Mouse (Mus musculus): ENCODE measurements around the gene H2al1d.
"Not testable (repeated sequence)": the region's sequence is repeated elsewhere in the genome, so short reads cannot be mapped to it uniquely, and the experiment has no call there.

H2al1d gene

DNA sequence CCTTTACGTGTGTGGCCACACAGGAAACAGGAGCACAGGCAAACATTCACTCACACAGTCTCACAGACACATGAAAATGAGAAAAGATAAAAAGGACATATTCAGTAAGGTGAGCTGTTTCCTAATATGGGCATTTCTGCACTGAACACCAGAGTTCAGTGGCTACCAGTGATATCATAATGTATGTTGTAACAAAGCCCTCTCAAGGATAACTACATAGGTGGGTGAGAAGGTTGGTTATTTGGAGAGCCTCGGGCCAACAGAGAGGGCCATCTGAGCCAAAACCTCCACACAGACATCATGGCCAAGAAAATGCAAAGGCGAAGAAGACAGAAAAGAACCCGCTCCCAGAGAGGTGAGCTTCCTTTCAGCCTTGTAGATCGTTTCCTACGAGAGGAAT, at the start of gene H2al1d:
H2al1d (plus strand) TSS at position 301 of the 400 bp plus-strand sequence.
- DNase-seq: not testable (repeated sequence)

GRCm38 (mm10) chrX:11264918-11265317, 43.7 kb upstream of the H2al1d start:
- no peak for DNase-seq

- DNase-seq: peak; percentile 55
These were observed 40.8 kb upstream of the H2al1d start for GRCm38 (mm10) chrX:11267791-11268190.

DNA sequence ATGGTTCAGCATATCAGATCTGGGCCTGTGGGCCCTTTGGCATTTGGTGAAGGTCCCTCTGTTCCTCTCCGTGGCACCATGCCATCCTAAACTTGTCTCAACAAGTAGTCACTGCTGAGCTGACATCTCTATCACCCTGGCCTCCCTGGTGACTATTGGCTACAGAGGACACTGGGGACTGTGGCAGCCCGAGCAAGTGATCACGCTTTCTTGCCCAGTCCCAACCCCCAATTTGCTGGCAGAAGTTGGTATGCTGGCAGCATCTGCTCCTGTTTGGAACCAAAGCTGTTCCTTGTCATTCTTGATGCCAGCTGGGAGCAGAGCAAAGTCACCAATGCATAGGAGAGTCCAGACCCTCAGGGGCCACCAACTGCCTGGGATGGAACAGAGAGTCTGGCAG, 39.5 kb upstream of the H2al1d start:
- DNase-seq: no peak

DNA sequence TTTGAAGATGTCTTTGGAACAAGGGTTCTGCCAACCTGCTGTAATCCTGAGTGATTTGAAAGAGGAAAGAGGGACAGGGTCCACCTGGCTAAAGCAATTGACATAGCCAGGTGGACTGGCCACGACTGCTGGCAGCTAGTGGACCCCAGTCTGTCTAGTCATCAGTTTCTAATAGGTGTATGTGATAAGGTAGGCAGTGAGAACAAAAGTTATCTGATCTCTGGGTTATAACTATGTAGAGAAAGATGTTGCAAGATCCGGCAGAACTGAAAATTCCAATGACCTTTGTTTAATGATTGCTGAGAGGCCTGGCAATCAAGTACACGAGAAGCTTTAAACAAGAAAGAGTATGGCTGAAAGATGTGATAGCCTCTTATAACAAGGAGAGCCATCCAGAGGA, 35.4 kb upstream of the H2al1d start:
- no peak for DNase-seq

DNA sequence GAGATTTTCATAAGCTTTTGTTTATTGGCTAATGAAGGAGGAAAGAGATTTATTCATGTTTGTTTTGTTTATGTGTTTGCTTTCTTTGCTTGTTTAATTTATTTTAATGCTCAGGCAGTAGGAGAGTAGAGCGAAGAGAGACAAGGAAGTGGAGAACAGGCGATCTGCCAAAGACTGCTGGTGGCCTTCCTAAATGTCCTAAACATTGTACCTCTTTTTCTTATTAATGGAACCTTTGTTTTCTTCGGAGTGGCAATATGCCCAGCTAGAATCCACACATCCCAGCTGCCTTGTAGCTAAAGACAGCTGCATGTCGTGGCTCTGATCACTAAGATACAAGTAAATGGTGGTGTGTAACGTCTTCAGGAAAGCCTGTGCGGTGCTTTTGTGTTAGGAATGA, 31.5 kb upstream of the H2al1d start:
- no peak for DNase-seq

DNA sequence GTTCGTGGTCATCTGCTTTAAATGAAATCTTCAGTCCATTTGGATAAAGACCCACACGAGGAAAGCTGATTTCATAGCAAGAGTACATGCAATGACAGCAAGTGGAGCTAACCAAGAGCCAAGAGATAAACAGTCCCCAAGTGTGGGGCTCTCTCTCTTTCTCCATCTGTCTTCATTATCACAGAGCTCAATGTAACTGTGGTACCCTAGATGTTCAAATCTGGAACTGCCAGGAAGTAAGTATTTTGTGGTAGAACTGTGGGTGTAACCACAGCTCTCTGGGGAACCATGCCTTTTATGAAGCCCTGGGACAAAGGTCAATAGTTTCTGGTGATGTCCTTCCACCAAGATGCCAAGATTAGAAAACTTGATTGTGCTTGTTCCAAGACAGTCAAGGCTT, 27.9 kb upstream of the H2al1d start:
- DNase-seq: no peak

- DNase-seq: peak; percentile 19
These were observed 20.2 kb upstream of the H2al1d start for GRCm38 (mm10) chrX:11288306-11288882.

DNA sequence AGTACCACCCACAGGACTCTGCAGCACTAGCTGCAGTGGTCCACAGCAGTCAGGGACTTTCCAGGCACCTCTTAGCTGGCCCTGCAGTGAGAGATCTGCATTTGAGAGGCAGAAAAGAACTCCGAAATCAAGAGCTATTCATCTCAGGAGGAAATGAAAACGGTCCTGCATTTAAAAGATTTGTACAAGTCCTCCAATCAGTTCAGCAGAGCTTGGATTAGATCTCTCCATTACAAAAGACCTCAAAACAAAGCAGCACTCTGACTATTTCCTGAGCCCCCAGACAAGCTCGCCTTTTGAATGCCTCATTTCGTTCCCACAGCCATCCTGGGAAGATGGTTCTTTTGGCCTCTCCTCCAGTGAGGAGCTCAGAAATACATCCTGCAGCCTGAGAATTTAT, 19.4 kb upstream of the H2al1d start:
- DNase-seq: no peak

DNA sequence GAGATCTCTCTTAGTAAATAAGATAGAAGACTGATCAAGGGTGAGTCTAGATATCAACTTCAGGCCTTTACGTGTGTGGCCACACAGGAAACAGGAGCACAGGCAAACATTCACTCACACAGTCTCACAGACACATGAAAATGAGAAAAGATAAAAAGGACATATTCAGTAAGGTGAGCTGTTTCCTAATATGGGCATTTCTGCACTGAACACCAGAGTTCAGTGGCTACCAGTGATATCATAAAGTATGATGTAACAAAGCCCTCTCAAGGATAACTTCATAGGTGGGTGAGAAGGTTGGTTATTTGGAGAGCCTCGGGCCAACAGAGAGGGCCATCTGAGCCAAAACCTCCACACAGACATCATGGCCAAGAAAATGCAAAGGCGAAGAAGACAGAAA, 9.7 kb upstream of the H2al1d start, which contains the start of gene H2al1a:
H2al1a (plus strand) TSS at position 301 of the 400 bp plus-strand sequence.
- DNase-seq: not testable (repeated sequence)

GRCm38 (mm10) chrX:11302132-11302531, 6.5 kb upstream of the H2al1d start, which contains the start of gene H2al1b:
H2al1b (plus strand) TSS chrX:11302432.
- not testable (repeated sequence) for DNase-seq

DNA sequence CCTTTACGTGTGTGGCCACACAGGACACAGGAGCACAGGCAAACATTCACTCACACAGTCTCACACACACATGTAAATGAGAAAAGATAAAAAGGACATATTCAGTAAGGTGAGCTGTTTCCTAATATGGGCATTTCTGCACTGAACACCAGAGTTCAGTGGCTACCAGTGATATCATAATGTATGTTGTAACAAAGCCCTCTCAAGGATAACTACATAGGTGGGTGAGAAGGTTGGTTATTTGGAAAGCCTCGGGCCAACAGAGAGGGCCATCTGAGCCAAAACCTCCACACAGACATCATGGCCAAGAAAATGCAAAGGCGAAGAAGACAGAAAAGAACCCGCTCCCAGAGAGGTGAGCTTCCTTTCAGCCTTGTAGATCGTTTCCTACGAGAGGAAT, 3.3 kb upstream of the H2al1d start, which contains the start of gene H2al1c:
H2al1c (plus strand) TSS at position 301 of the 400 bp plus-strand sequence.
- DNase-seq: not testable (repeated sequence)

DNA sequence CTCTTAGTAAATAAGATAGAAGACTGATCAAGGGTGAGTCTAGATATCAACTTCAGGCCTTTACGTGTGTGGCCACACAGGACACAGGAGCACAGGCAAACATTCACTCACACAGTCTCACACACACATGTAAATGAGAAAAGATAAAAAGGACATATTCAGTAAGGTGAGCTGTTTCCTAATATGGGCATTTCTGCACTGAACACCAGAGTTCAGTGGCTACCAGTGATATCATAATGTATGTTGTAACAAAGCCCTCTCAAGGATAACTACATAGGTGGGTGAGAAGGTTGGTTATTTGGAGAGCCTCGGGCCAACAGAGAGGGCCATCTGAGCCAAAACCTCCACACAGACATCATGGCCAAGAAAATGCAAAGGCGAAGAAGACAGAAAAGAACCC, 3.0 kb downstream of the H2al1d start, which contains the start of gene H2al1e:
H2al1e (plus strand) TSS at position 301 of the 400 bp plus-strand sequence.
- not testable (repeated sequence) for DNase-seq

GRCm38 (mm10) chrX:11314858-11315257, 6.2 kb downstream of the H2al1d start, which contains the start of gene H2al1f:
H2al1f (plus strand) TSS chrX:11315158.
- DNase-seq: not testable (repeated sequence)

DNA sequence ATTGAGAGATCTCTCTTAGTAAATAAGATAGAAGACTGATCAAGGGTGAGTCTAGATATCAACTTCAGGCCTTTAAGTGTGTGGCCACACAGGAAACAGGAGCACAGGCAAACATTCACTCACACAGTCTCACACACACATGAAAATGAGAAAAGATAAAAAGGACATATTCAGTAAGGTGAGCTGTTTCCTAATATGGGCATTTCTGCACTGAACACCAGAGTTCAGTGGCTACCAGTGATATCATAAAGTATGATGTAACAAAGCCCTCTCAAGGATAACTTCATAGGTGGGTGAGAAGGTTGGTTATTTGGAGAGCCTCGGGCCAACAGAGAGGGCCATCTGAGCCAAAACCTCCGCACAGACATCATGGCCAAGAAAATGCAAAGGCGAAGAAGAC, 9.3 kb downstream of the H2al1d start, which contains the start of gene H2al1g:
H2al1g (plus strand) TSS at position 301 of the 400 bp plus-strand sequence.
- DNase-seq: not testable (repeated sequence)

DNA sequence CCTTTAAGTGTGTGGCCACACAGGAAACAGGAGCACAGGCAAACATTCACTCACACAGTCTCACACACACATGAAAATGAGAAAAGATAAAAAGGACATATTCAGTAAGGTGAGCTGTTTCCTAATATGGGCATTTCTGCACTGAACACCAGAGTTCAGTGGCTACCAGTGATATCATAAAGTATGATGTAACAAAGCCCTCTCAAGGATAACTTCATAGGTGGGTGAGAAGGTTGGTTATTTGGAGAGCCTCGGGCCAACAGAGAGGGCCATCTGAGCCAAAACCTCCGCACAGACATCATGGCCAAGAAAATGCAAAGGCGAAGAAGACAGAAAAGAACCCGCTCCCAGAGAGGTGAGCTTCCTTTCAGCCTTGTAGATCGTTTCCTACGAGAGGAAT, 12.6 kb downstream of the H2al1d start, which contains the start of gene H2al1h:
H2al1h (plus strand) TSS at position 301 of the 400 bp plus-strand sequence.
- DNase-seq: not testable (repeated sequence)

DNA sequence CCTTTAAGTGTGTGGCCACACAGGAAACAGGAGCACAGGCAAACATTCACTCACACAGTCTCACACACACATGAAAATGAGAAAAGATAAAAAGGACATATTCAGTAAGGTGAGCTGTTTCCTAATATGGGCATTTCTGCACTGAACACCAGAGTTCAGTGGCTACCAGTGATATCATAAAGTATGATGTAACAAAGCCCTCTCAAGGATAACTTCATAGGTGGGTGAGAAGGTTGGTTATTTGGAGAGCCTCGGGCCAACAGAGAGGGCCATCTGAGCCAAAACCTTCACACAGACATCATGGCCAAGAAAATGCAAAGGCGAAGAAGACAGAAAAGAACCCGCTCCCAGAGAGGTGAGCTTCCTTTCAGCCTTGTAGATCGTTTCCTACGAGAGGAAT, 15.7 kb downstream of the H2al1d start, which contains the start of gene H2al1i:
H2al1i (plus strand) TSS at position 301 of the 400 bp plus-strand sequence.
- not testable (repeated sequence) for DNase-seq

- not testable (repeated sequence) for DNase-seq
These were observed 18.9 kb downstream of the H2al1d start, which contains the start of gene H2al1j for GRCm38 (mm10) chrX:11327522-11327921. H2al1j (plus strand) TSS chrX:11327822.

DNA sequence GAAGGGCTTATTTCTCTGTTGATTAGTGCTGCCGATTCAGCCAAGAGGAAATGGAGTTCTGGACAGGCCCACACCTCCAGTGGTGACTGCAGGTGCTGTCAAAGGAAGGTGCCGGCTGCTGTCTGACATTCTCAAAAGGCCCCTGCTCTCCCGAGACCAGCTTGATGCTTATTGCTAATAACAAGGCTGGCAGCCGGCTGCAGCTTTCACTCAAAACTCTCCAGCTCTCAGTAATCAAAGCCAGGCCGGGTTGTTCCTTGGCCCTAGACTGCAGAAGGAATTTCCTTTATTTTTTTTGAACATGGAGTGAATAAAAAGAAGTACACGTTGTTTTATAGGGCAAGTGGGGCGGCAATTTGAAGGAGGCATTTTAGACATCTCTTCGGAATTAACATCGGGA, 37.1 kb downstream of the H2al1d start:
- no peak for DNase-seq

DNA sequence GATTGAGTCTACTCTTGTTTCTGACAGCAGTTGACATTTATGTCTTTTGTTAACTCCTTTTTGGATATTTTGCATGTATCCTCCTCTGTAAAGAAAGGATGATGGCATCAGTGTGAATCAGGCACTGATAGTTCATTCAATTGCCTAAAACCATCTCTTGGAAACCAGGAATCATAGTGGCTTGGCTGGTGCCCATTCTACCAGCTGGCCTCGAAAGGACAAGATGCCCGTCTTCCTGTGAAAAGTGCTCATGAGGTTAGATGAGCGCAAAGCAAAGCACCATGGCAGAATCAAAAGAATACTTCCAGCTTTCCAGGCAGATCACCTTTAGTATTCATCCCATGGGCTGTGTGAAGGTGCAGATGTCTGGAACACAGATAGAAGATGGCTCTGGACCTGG, 38.1 kb downstream of the H2al1d start:
- DNase-seq: no peak

Data from kidney, postnatal 14 days (tissue).